Mouse (Mus musculus) CD4-positive helper T cell, adult 2 months (primary cell): Measurements from ENCODE around the gene Olfr698.
"Not testable (repeated sequence)": the region's sequence is repeated elsewhere in the genome, so short reads cannot be mapped to it uniquely, and the experiment has no call there.

Experiments used
- DNase-seq: peaks from one replicate; pipeline ENCODE4 v3.0.0-alpha.2; 2012; ENCODE audit warnings: low read depth, missing footprints, low spot score

Olfr698 gene

DNA sequence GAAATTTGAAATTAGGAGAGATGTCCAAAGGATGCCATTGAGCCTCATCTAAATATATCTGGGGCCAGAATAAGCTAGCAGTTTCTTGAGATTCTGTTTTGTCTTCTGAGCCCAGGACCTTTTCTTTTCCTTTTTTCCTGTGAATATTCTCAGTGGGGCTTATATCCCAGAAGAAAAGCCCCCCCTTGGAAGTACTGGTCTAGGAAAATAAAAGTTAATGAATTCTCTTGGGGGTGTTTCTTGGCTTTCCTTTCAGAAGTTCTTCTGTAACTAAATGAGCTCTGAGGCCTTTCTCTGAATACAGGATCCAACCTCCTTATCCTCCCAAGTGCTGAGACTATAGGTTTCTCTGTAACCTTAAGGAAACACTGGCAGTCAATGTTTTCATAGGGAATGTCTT is at the start of gene Olfr698:
TSS of gene Olfr698 (minus strand) at position 101 of the 400 bp plus-strand sequence.
- no peak for DNase-seq

DNA sequence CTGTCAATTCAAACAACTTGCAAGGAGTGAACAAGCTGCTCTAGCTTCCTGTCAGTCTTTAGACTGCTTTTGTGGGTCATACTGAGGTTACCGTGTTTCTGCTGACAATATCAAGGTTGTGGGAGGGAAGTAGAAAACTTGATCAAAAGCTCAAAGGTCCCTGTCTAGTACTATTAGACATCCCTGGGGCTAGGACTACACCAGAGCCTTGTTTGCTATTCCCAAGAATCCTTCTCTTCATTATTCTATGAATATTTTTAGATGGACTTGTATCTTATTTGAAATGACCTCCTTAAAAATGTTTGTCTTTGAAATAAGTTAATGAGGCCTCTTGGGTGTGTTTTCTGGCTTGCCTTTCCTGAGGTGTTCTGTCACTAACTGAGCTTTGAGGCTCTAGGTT is 37.9 kb upstream of the Olfr698 start, which contains the start of gene Olfr699:
TSS of gene Olfr699 (minus strand) at position 101 of the 400 bp plus-strand sequence.
- no peak for DNase-seq

DNA sequence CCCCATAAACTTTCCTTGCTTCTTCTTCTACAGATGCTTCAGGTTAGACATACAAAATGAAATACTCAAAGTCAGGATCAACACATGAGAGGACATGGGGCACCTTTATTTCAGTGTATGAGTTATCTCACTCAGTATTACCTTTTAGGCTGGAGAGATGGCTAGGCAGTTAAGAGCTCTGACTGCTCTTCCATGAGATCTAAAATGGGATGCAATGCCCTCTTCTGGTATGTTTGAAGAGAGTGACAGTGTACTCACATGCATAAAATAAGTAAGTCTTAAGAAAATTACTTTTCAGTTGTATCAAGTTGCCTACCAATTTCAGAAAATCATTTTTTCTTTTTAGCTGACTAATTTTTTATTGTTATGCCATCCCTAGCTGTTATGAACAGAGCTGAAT is 33.1 kb upstream of the Olfr698 start:
- DNase-seq: peak; percentile 14

DNA sequence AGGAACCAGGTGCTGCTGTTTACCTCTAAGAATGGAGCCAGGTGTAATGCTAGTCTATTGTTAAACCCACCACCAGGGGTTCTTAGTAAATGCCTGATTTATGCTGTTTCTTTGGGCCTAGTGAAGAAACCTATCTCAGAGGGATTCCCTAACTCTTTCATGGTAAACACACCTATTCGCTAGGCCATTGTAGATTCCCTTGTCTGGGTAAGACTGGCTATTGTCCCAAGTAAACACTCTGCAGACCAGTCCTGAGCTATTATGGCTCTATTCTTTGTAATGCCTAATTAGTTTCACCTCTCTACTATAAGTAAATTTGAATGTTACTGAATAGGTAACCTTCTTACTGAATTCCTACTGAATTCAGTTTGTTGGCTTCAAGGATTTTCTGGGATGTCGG is 5.8 kb upstream of the Olfr698 start:
- DNase-seq: not testable (repeated sequence)

DNA sequence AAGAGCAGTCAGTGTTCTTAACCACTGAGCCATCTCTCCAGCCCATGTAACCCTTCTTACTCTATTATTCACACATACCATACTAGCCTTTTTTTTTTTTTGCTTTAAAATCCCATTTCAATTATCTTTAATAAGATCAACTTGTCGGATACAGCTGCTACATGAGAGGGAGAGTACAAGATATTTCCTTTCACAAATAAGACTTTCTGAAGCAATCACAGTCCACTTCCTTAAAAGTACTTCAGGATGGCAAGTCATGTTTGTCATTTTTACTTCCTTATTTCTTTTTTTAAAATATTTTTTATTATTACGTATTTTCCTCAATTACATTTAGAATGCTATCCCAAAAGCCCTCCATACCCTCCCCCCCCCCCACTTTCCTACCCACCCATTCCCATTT is 3.6 kb upstream of the Olfr698 start:
- no peak for DNase-seq

DNA sequence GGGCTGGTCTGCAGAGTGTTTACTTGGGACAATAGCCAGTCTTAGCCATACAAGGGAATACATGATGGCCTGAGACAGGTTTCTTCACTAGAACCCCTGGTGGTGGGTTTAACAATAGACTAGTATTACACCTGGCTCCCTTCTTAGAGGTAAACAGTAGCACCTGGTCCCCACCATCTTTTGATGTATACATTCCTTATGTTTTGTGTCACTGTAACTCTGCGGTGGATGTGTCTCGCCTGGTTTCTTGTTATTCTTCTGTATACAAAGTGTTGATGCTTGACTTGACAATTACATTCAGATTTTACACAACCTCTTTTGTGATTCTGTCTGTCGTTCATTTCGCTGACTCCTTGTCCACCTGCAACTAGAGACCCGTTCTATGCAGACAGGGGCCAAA is 9.4 kb downstream of the Olfr698 start:
- no peak for DNase-seq

DNA sequence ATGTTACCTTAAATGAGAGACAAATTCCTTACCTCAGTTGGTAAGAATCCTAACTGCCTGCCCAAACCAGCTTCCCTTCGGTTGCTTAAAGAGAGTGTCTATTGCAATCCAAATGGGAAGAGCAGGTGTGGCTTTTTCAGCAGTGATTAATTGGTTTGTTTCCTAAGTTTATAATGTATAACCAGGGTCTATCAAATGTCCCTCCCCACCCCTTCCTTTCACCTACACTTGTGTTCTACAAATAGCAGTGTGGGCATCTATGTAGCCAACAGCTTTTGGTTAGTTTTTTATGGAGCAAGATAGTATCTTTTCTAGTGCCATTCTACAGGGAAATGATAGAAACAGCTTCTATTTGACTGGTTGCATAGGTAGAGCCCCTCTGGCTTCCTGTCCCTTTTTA is 12.9 kb downstream of the Olfr698 start, which contains the start of gene Olfr697:
TSS of gene Olfr697 (minus strand) at position 101 of the 400 bp plus-strand sequence.
- no peak for DNase-seq

DNA sequence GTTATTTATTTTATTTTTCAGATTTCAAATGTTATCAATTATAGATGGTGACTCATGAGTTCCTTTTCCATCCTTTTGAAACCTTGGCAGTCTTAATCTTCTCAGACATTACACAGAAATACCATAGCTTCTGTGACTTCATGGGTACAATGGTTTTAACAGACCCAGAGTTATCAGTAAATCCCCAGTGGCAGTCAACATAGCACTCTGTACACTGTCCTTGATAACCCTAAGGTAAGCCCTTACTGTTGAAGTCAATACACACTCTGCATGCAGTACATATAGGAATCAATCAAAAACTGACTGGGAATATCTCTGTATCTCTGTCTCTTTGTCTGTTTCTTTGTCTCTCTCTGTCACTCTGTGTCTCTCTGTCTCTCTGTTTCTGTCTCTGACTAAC is 18.2 kb downstream of the Olfr698 start:
- no peak for DNase-seq

DNA sequence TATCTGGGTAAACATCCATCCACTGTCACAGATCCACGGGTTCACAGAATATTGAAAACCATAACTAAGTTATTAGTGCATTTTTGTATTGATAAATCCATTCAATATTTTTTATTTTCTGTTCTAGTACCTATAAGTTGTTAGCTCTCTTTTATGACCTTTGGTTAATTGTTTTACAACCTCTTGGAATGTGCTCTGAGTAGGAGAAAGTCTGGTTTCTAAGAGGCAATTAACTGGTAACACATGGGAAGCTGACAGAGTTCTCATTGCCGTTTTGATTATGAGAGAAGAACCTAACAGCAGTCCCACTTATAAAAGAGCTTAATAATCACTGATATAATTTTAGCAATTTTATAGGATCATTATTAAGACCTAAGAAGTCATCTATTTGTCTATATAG is 21.5 kb downstream of the Olfr698 start:
- DNase-seq: no peak

DNA sequence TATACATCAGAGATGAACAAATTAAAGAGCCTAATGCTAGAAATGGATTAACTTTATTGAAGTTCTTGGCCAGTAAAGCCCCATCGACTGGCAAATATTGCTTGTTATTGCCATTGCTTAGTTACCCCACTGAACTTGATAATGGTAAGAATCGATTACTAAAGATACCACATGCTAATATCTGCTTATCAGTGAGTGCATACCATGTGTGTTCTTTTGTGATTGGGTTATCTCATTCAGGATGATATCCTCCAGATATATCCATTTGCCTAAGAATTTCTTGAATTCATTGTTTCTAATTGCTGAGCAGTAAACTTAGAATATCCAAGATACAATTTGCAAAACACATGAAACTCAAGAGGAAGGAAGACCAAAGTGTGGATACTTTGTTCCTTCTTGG is 29.5 kb downstream of the Olfr698 start:
- not testable (repeated sequence) for DNase-seq

DNA sequence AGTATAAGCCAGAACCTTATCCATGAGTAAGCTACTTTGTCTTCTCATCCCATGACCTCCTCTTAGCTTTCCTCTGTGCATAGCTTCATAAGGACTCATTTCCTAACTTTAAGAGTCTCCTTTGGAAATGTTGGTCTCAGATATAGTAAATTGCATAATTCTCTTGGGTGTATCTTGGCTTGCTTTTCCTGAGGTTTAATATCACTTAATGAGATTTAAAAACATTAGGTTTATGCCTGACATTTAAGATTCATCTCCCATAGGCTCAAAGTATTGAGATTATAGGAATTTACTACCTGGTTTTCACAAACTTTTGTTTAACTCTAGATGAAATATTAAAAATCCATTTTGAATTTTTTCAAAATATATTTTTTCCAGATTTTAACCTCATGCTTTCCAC is 38.9 kb downstream of the Olfr698 start, which contains the start of gene Olfr695:
TSS of gene Olfr695 (minus strand) at position 101 of the 400 bp plus-strand sequence.
- no peak for DNase-seq

DNA sequence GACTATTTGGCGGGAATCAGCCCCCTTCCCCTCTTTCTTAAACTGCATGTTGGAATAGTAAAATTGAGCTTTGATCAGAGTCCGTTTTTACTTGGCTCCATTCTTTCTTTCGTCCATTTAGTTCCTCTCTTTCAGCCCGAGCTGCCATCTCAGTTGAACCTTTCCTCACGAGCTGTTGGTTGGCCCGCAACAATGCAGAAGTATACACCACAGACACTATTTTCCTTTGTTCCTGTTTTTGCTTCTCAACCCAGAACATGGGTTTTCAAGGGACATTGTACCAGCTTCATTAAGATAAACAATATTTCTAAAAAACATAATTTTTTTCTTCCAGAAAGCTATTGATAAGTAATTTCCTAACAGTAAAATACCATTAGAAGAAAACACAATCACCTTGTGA is 43.7 kb downstream of the Olfr698 start:
- no peak for DNase-seq

DNA sequence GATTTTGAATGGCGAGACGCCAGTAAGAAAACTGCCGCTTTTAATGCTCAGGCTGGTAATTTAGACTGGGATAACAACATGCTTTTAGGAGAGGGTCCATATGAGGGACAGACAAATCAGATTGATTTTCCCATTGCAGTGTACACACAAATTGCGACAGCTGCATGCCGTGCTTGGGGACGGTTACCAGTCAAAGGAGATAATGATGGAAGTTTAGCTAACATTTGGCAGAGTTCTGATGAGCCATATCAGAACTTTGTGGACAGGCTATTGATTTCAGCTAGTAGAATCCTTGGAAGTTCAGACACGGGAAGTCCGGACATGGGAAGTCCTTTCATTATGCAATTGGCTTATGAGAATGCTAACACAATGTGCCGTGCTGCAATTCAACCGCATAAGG is 47.5 kb downstream of the Olfr698 start:
- not testable (repeated sequence) for DNase-seq
